Mouse (Mus musculus): Measurements from ENCODE around the gene Apobec4. TPM values are rescaled to one million over a fixed set of nuclear protein-coding genes. Genes with fewer than 3 reads are reported as not detected.
"Not testable (repeated sequence)": the region's sequence is repeated elsewhere in the genome, so short reads cannot be mapped to it uniquely, and the experiment has no call there.

Gene Apobec4
- total RNA-seq, 1 experiment from 2014 or later, result not detected

- ATAC-seq (replicated peaks; ENCODE audit: low read depth, poor library complexity, severe bottlenecking), result 0 out of 2 replicates have a peak, but pooled peaks have one; percentile 18
These were observed 11.4 kb downstream of the Apobec4 start for GRCm38 (mm10) chr1:152761791-152762190.

- peak; percentile 91 for ATAC-seq (replicated peaks; ENCODE audit: low read depth, poor library complexity, severe bottlenecking)
These were observed 15.9 kb downstream of the Apobec4 start, which contains the start of the genes Rgl1 and Arpc5 for GRCm38 (mm10) chr1:152766032-152766772. Rgl1 (minus strand) TSS chr1:152766351. Arpc5 (plus strand) TSS chr1:152766542.

DNA sequence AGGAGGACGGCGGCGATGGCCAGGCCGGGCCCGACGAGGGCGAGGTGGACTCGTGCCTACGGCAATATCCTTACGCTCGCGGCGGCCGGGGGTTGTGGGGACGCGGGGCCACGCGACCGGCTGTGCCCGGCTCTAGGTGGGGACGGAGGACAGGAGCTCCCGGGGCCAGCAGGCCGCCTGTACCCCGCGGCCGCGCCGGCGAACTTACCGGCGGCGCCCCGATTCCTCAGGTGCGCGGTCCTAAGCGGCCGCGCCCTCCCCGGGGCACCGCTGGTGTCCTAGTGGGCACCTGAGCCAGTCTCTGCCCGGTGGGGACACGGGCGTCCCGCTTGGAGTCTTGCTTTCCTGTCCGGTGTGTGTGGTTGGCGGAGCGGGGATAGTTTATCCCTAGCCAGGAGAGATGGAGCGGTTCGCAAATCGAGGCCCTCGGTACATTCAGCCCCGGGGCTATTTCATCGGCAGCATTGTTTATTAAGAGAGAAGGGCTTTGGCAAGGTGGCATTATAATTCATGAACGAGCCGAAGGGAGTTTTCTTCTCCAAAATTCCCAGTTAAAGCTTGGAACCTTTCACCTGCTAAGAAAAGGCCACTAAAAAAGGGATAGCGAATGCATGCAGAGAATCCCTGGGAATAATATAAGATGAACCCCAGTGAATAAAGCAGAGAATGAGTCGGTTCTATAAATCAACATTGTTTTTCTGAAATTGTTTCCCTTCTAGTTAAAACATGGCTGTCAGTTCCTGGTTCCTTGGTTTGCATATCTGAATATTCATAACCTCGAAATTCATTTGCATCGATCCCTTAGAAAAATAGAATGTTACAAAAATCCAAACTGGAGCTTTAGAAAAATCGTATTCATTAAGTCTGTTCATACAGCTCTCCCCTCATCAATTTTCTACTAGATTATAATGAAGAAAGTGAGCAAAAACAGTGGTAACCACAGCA is 16.7 kb downstream of the Apobec4 start:
- ATAC-seq (replicated peaks; ENCODE audit: low read depth, poor library complexity, severe bottlenecking), result no peak

DNA sequence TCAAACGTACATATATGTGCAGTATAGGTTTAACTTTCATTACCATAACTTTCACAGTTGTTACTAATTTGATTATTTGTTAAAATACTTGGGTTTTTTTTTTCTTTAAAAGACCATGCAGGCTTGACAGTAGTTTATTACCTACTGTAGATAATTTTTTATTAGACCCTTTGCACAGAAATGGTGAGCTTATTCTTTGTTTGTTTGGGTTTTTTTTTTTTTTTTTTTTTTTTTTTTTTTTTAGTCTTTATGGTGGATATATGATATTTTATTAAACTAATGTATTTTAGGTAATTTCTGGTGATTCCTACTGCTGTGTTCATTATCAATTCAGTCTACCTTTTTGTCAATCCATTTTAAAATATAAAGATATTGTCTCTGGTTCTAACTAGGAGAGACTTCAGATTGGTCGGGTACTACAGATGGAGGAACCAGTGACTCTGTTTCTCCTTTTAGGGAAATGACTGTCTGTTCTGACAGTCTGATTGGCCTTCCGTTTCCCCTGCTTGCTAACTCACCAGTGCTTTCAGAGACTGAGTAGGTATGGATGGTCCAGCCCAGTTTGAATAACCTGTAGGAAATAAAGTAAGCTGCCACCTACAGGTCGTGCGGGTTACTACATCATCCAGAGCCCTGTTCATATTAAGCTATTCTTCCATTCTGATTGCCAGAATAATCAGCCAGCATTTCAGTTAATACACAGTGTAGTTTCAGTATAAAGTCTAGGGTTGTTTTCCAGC is 17.6 kb downstream of the Apobec4 start:
- ATAC-seq (replicated peaks; ENCODE audit: low read depth, poor library complexity, severe bottlenecking), result peak; percentile 70

DNA sequence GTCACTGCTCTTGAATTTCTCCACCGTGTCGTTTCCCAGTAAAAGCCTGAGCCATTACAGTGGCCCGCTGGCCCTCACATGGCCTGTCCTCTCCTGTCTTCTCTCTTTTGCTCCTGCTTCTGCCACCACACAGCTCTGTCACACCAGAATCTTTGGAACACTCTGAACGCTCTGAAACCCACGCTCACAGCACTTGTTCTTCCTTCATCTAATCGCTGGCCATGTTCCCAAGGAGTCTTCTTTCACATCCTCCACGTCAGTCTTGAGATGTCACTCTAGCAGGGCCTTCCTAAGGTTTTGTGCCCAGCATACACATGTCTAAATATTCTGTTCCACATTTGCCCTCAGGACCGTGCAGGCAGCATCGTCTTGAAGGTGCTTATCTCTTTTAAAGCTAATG is 20.7 kb downstream of the Apobec4 start:
- ATAC-seq (replicated peaks; ENCODE audit: low read depth, poor library complexity, severe bottlenecking), result no peak

GRCm38 (mm10) chr1:152774601-152775000 is 24.2 kb downstream of the Apobec4 start:
- peak; percentile 70 for ATAC-seq (replicated peaks; ENCODE audit: low read depth, poor library complexity, severe bottlenecking)

- ATAC-seq (replicated peaks; ENCODE audit: low read depth, poor library complexity, severe bottlenecking), result peak; percentile 86
These were observed 28.9 kb downstream of the Apobec4 start for GRCm38 (mm10) chr1:152779071-152779737.

DNA sequence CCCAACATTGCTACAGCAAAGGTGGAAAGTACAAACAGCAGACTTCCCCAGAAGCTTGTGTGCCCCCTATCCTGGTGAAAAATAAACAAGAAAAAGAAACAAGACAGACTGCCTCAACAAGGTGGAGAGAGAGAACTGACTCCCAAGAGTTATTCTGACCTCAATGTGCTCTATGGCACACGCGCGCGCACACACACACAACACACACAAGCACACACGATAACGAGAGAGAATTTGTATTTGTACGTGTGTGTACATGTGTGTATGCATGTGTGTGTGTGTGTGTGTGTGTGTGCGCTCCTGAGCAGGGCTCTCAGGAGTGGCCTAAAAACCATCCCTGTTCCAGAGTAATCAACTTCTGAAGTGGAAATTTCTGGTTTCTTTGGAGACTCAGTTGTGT is 34.3 kb downstream of the Apobec4 start:
- no peak for ATAC-seq (replicated peaks; ENCODE audit: low read depth, poor library complexity, severe bottlenecking)

DNA sequence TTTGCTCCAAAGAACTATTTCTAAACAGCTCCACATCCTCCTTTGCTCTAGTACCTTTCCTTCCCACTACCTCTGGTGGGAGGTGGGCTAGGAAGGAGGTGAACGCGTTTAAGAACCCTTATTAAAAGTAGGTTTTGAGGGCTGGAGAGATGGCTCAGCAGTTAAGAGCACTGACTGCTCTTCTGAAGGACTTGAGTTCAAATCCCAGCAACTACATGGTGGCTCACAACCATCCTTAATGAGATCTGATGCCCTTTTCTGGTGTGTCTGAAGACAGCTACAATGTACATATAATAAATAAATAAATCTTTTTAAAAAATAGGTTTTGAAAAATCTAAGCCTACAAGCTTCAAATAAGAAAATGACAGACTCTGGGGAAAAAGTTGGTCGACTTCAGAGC is 35.1 kb downstream of the Apobec4 start:
- not testable (repeated sequence) for ATAC-seq (replicated peaks; ENCODE audit: low read depth, poor library complexity, severe bottlenecking)

DNA sequence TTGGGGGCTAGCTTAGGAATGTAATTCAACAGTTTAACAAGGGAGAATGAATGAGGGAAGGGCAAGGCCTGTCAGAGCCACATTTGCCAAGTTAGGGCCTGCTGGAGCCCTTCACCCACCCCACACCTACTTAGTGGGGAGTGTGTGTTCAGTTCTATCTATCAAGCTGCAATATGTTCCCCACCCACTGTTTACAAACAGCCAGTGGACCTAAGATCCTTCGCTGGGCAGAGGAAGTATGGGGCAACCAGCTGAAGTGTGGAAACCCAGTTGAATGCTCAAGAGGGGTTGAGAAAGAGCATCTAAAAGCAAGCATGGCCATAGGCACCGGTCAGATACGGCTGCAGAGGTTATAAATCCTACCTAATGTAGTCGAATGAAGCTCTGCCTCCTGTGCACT is 36.6 kb downstream of the Apobec4 start:
- no peak for ATAC-seq (replicated peaks; ENCODE audit: low read depth, poor library complexity, severe bottlenecking)

DNA sequence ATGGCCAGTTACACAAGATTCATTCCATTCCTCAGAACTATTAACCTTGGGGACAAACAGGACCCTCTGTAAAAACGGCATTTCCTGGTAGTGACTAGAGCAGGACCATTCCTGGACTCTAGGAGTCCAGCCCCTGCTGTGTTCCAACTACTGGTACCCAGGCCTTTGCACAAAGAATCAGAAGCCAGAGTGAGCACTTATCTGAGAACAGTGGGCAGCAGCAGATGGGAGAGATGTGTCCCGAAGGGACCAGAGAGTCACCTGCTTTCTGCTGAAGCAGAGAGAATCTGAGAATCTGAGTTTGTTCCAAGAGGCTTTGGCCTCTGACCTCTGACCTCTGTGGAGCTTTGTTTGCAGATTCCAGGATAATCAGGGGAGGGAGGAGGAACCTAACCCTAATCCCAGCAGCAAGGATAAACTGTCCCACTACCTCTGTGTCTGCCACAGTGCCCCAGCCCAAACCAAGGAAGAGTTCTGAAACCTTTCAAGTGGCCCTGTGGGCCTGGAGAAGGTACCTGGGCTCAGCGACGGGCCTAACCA is 37.8 kb downstream of the Apobec4 start:
- ATAC-seq (replicated peaks; ENCODE audit: low read depth, poor library complexity, severe bottlenecking), result no peak

- peak; percentile 90 for ATAC-seq (replicated peaks; ENCODE audit: low read depth, poor library complexity, severe bottlenecking)
These were observed 39.9 kb downstream of the Apobec4 start for GRCm38 (mm10) chr1:152790254-152790653.

DNA sequence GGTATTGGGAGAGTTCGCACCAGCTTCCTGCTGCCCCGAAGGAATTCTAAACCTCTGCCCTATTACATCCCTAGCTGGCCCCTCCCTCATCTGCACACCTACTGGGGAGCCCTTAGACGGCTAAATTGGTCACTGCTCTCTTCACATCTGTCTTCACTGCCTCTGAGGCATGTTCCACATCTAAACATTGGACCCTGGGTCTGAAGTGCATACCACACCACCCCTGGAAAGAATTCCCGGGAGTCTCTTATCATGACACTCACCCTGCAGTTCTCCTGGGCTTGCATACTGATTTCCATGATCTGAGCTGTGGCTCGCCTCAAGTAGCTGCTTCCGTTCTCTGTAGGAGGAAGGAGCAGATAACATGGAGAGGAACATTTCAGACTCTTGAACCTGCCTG is 40.5 kb downstream of the Apobec4 start:
- ATAC-seq (replicated peaks; ENCODE audit: low read depth, poor library complexity, severe bottlenecking), result 0 out of 2 replicates have a peak, but pooled peaks have one; percentile 30

DNA sequence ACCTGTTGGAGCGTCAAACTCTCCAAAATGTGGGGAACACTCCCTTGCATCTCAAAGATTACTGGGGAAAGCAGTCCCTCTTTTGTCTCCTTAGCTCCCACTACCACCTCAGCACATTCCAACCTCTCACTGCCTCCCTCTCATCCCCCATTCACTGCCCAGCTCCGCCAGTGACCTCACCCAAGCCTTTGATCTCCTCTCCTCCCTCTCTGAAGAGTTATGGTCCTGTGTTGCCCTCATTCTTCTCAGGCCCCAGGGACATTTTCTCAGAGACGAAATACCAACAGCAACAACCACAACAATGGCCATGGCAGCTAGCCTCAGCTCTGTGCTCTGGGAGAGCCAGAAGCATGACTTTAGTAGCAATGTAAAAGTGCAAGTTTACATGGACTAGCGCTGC is 40.9 kb downstream of the Apobec4 start:
- no peak for ATAC-seq (replicated peaks; ENCODE audit: low read depth, poor library complexity, severe bottlenecking)

- ATAC-seq (replicated peaks; ENCODE audit: low read depth, poor library complexity, severe bottlenecking), result no peak
These were observed 42.6 kb downstream of the Apobec4 start for GRCm38 (mm10) chr1:152792736-152793494.

GRCm38 (mm10) chr1:152793495-152794130 is 43.3 kb downstream of the Apobec4 start:
- ATAC-seq (replicated peaks; ENCODE audit: low read depth, poor library complexity, severe bottlenecking), result no peak

GRCm38 (mm10) chr1:152795688-152796255 is 45.4 kb downstream of the Apobec4 start:
- ATAC-seq (replicated peaks; ENCODE audit: low read depth, poor library complexity, severe bottlenecking), result 0 out of 2 replicates have a peak, but pooled peaks have one; percentile 27

Data from common myeloid progenitor, adult 5-6 weeks (primary cell).